Mouse (Mus musculus) megakaryocyte, embryonic 14.5 days (primary cell): ENCODE data around the gene Casp4. TPM values are rescaled to one million over a fixed set of nuclear protein-coding genes. Genes with fewer than 3 reads are reported as not detected.

Experiments used
- H3K27me3 ChIP-seq: replicated peaks from 2 replicates; pipeline ENCODE3; 2012; ENCODE audit warnings: inconsistent platforms
- H3K36me3 ChIP-seq: replicated peaks from 2 replicates; pipeline ENCODE3; 2012; ENCODE audit warnings: low read length, inconsistent platforms, mixed read lengths
- H3K4me1 ChIP-seq: 2 replicates; pipeline ENCODE4 v1.6.1; 2012; ENCODE audit warnings: inconsistent platforms
- H3K4me3 ChIP-seq: replicated peaks from 2 replicates; pipeline ENCODE3; 2012; ENCODE audit warnings: moderate library complexity, mild to moderate bottlenecking, inconsistent platforms
- H3K9me3 ChIP-seq: 2 replicates; pipeline ENCODE4 v1.6.1; 2012; ENCODE audit warnings: inconsistent platforms
- FLI1 ChIP-seq: IDR thresholded peaks from 2 replicates; pipeline ENCODE4 v1.6.1; 2012; ENCODE audit warnings: low read length, inconsistent platforms, mixed read lengths
- GATA1 ChIP-seq: IDR thresholded peaks from 3 replicates; pipeline ENCODE4 v1.6.1; 2012; ENCODE audit warnings: mixed read lengths, low read length, inconsistent platforms, borderline replicate concordance
- polyA plus RNA-seq: library from polyadenylated mRNA; stranded (reverse); fragments of >175 nt; gene quantifications from 2 replicates; pipeline ENCODE4 v1.2.3, GENCODE M21; 2012; ENCODE audit warnings: low replicate concordance; ENCODE audit not compliant: insufficient read depth

The Casp4 gene
- polyA plus RNA-seq, 1 experiment = 8.7 TPM

DNA sequence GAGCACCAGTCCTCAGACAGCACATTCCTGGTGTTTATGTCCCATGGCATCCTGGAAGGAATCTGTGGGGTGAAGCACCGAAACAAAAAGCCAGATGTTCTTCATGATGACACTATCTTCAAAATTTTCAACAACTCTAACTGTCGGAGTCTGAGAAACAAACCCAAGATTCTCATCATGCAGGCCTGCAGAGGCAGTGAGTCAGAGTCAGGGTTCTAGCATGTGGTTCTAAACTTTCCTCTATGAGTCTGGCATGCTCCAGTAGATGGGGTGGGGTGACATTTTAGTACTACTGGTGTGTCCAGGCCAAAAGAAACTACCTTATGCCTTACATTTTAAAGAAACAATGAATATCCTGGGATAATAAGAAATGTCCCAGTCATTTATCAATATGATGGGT lies 45.0 kb downstream of the Casp4 start:
- no peak overlapping the region for H3K4me3 ChIP-seq
- H3K4me1 ChIP-seq = peaks cover 3% of the 10 kb centered on the region; the same call in 1 of the 2 replicates
- H3K36me3 ChIP-seq = no peaks in the 10 kb centered on the region
- no peak for TF ChIP-seq GATA1
- no peak for TF ChIP-seq FLI1
- no peaks in the 10 kb centered on the region for H3K27me3 ChIP-seq
- no peaks in the 10 kb centered on the region for H3K9me3 ChIP-seq

DNA sequence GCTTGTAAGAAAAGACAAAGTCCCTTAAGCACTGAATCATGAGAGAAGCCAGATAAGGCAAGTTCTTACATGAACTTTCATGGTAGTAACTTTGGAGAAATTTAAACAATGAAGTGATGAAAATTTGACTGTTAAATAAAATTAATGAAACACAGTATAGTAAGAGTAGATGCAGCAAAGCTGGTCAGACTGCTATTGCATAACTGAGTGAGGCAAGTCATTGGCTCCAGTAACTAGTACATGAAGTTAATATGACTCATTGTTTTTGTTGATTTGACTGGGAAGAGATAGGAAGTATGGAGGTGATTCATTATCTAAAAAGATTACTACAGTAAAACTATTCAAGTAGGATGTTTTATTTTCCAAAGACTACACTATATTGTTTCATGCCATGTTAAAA lies 48.2 kb downstream of the Casp4 start:
- H3K9me3 ChIP-seq = no peaks in the 10 kb centered on the region
- no peaks in the 10 kb centered on the region for H3K27me3 ChIP-seq
- H3K4me3 ChIP-seq = no peak overlapping the region
- no peaks in the 10 kb centered on the region for H3K36me3 ChIP-seq
- H3K4me1 ChIP-seq = no peaks in the 10 kb centered on the region
- TF ChIP-seq FLI1 (no peak), GATA1 (no peak)

Other genes starting within 250 kb of the Casp4 start
- gene Casp1, start 10.3 kb upstream of the Casp4 start, polyA plus RNA-seq = 1.1 TPM in 1 of 2 replicates, not detected in the other
- gene Casp12, start 36.6 kb downstream of the Casp4 start, polyA plus RNA-seq = 0.17 TPM in 1 of 2 replicates, not detected in the other